Mouse (Mus musculus) MEL (cell line): ENCODE results near the gene Gsk3b. TPM values are rescaled to one million over a fixed set of nuclear protein-coding genes. Genes with fewer than 3 reads are reported as not detected.

Source experiments
- DNase-seq: peaks from one replicate; pipeline ENCODE4 v3.0.0; 2011; ENCODE audit warnings: low read depth, low spot score
- H3K27ac ChIP-seq: 2 replicates; pipeline ENCODE4 v1.5.1; 2012; ENCODE audit warnings: low read depth, mild to moderate bottlenecking, control low read depth, low read length, moderate library complexity; ENCODE audit not compliant: control insufficient read depth
- H3K27me3 ChIP-seq, 2 experiments: fragments of 150-350 bp in 1 of 2; sonication (generic) in 1 of 2; 2 replicates each; pipeline ENCODE4 v1.6.1; 2012; ENCODE audit warnings: low read length in 2 of 2, mild to moderate bottlenecking in 2 of 2, improper control_type of control experiment in 1 of 2, moderate library complexity in 1 of 2; ENCODE audit not compliant: insufficient read depth in 2 of 2, control insufficient read depth in 1 of 2
- H3K36me3 ChIP-seq, 2 experiments: 2 replicates each; pipeline ENCODE4 v1.6.1; 2012 to 2014; ENCODE audit warnings: low read length in 2 of 2, improper control_type of control experiment in 1 of 2, inconsistent platforms in 1 of 2, mild to moderate bottlenecking in 1 of 2; ENCODE audit not compliant: insufficient read depth in 2 of 2, control insufficient read depth in 1 of 2
- H3K4me1 ChIP-seq, 2 experiments: fragments of 150-350 bp in 1 of 2; sonication (generic) in 1 of 2; 2 replicates each; pipeline ENCODE4 v1.6.1; 2012; ENCODE audit warnings: low read length in 2 of 2, improper control_type of control experiment in 1 of 2, mild to moderate bottlenecking in 1 of 2; ENCODE audit not compliant: insufficient read depth in 2 of 2, control insufficient read depth in 1 of 2
- H3K4me3 ChIP-seq, 2 experiments: fragments of 150-350 bp in 1 of 2; sonication (generic) in 1 of 2; 2 replicates each; pipeline ENCODE4 v1.5.1; 2012; ENCODE audit warnings: low read depth in 2 of 2, low read length in 2 of 2, mild to moderate bottlenecking in 2 of 2, moderate library complexity in 2 of 2, control low read depth in 1 of 2, improper control_type of control experiment in 1 of 2; ENCODE audit not compliant: control insufficient read depth in 1 of 2, insufficient read depth in 1 of 2
- H3K79me2 ChIP-seq: 2 replicates; pipeline ENCODE4 v1.6.1; 2012; ENCODE audit warnings: mild to moderate bottlenecking, low read length, moderate library complexity; ENCODE audit not compliant: control insufficient read depth, poor library complexity, insufficient read depth
- H3K9ac ChIP-seq: 2 replicates; pipeline ENCODE4 v1.6.1; 2012; ENCODE audit warnings: low read depth, mild to moderate bottlenecking, control low read depth, low read length, moderate library complexity; ENCODE audit not compliant: control insufficient read depth, poor library complexity, severe bottlenecking
- H3K9me3 ChIP-seq: fragments of 150-350 bp; sonication (generic); replicated peaks from 2 replicates; pipeline ENCODE4 v1.6.1; 2012; ENCODE audit warnings: mild to moderate bottlenecking, low read length, improper control_type of control experiment, moderate library complexity; ENCODE audit not compliant: insufficient read depth
- CTCF ChIP-seq, 3 experiments: IDR thresholded peaks in 2 of 3; conservative IDR thresholded peaks in 1 of 3; 2 replicates each; pipeline ENCODE4 v1.5.1; 2011 to 2012; ENCODE audit warnings: low read length in 3 of 3, low read depth in 2 of 3, mild to moderate bottlenecking in 2 of 3, improper control_type of control experiment in 1 of 3, inconsistent platforms in 1 of 3, mixed read lengths in 1 of 3, moderate library complexity in 1 of 3; ENCODE audit not compliant: control insufficient read depth in 1 of 3, insufficient read depth in 1 of 3, poor library complexity in 1 of 3, severe bottlenecking in 1 of 3
- E2F4 ChIP-seq: IDR thresholded peaks from 2 replicates; pipeline ENCODE4 v1.6.1; 2011; ENCODE audit warnings: low read depth, low read length, improper control_type of control experiment, borderline replicate concordance
- ELF1 ChIP-seq: IDR thresholded peaks from 2 replicates; pipeline ENCODE4 v1.6.1; 2014; ENCODE audit warnings: low read depth, mild to moderate bottlenecking, inconsistent platforms, low read length, improper control_type of control experiment, moderate library complexity
- GATA1 ChIP-seq: IDR thresholded peaks from 2 replicates; pipeline ENCODE4 v1.6.1; 2011; ENCODE audit warnings: low read depth, low read length, improper control_type of control experiment
- HCFC1 ChIP-seq: IDR thresholded peaks from 2 replicates; pipeline ENCODE4 v1.6.1; 2012; ENCODE audit warnings: low read depth, mild to moderate bottlenecking, inconsistent platforms, low read length, improper control_type of control experiment, moderate library complexity
- JUND ChIP-seq: IDR thresholded peaks from 2 replicates; pipeline ENCODE4 v1.6.1; 2011; ENCODE audit warnings: low read depth, mild to moderate bottlenecking, improper control_type of control experiment, low read length
- KAT2A ChIP-seq: conservative IDR thresholded peaks from 2 replicates; pipeline ENCODE4 v1.6.1; 2012; ENCODE audit warnings: low read depth, low read length, improper control_type of control experiment, inconsistent platforms
- MAFK ChIP-seq: IDR thresholded peaks from 2 replicates; pipeline ENCODE4 v1.6.1; 2011; ENCODE audit warnings: low read depth, mild to moderate bottlenecking, low read length, improper control_type of control experiment, borderline replicate concordance
- MAX ChIP-seq: IDR thresholded peaks from 2 replicates; pipeline ENCODE4 v1.6.1; 2011; ENCODE audit warnings: low read length, improper control_type of control experiment
- MEF2A ChIP-seq: IDR thresholded peaks from 2 replicates; pipeline ENCODE4 v1.6.1; 2014; ENCODE audit warnings: low read depth, mild to moderate bottlenecking, inconsistent platforms, low read length, improper control_type of control experiment; ENCODE audit not compliant: poor library complexity, insufficient replicate concordance, severe bottlenecking; ENCODE audit errors: extremely low read depth
- MXI1 ChIP-seq: IDR thresholded peaks from 2 replicates; pipeline ENCODE4 v1.6.1; 2011; ENCODE audit warnings: mild to moderate bottlenecking, low read depth, low read length, improper control_type of control experiment
- MYB ChIP-seq: IDR thresholded peaks from 2 replicates; pipeline ENCODE4 v1.6.1; 2011; ENCODE audit warnings: mild to moderate bottlenecking, low read depth, low read length, improper control_type of control experiment
- MYC ChIP-seq: IDR thresholded peaks from 2 replicates; pipeline ENCODE4 v1.6.1; 2011; ENCODE audit warnings: low read depth, mild to moderate bottlenecking, low read length, improper control_type of control experiment, moderate library complexity
- NRF1 ChIP-seq: IDR thresholded peaks from 2 replicates; pipeline ENCODE4 v1.6.1; 2014; ENCODE audit warnings: low read depth, mild to moderate bottlenecking, inconsistent platforms, low read length, improper control_type of control experiment, moderate library complexity; ENCODE audit not compliant: poor library complexity, insufficient read depth, severe bottlenecking
- SIN3A ChIP-seq: IDR thresholded peaks from 2 replicates; pipeline ENCODE4 v1.6.1; 2012; ENCODE audit warnings: low read length, improper control_type of control experiment, inconsistent platforms
- SMC3 ChIP-seq: IDR thresholded peaks from 2 replicates; pipeline ENCODE4 v1.6.1; 2011; ENCODE audit warnings: low read depth, low read length, improper control_type of control experiment
- TAL1 ChIP-seq: IDR thresholded peaks from 2 replicates; pipeline ENCODE4 v1.6.1; 2012; ENCODE audit warnings: mild to moderate bottlenecking, inconsistent platforms, low read length, moderate library complexity, mixed read lengths
- TBP ChIP-seq: IDR thresholded peaks from 2 replicates; pipeline ENCODE4 v1.8.0; 2011; ENCODE audit warnings: low read depth, low read length, improper control_type of control experiment
- ZC3H11A ChIP-seq: IDR thresholded peaks from 2 replicates; pipeline ENCODE4 v1.6.1; 2012; ENCODE audit warnings: low read depth, mild to moderate bottlenecking, inconsistent platforms, low read length, improper control_type of control experiment
- ZKSCAN1 ChIP-seq: IDR thresholded peaks from 2 replicates; pipeline ENCODE4 v1.6.1; 2012; ENCODE audit warnings: low read depth, mild to moderate bottlenecking, inconsistent platforms, low read length, improper control_type of control experiment, moderate library complexity
- ZNF384 ChIP-seq: IDR thresholded peaks from 2 replicates; pipeline ENCODE4 v1.6.1; 2012; ENCODE audit warnings: low read depth, mild to moderate bottlenecking, inconsistent platforms, low read length, improper control_type of control experiment
- polyA plus RNA-seq, 2 experiments: library from polyadenylated mRNA; stranded (reverse) in 1 of 2; unstranded in 1 of 2; fragments of >175 nt in 1 of 2; fragments of >200 nt in 1 of 2; gene quantifications; 2 replicates each; pipeline versions ENCODE4 v1.2.1 to v1.2.4; 2012; ENCODE audit warnings: low replicate concordance in 2 of 2, low read depth in 1 of 2; ENCODE audit not compliant: insufficient read length in 2 of 2, insufficient read depth in 1 of 2, missing spikeins in 1 of 2
- total RNA-seq: library from RNA; depleted of rRNA; stranded (reverse); fragments of 300-350 nt; gene quantifications from 2 replicates; pipeline ENCODE4 v1.2.3, GENCODE M21; 2012

Gsk3b gene
- total and polyA plus RNA-seq, 3 experiments, result 8.8 to 20.1 TPM; not detected in 1

- Histone ChIP-seq H3K4me3 (no peak overlapping the region), H3K4me1 (no peaks in the 10 kb centered on the region), H3K9me3 (no peaks in the 10 kb centered on the region), H3K9ac (no peak overlapping the region), H3K27me3 (peaks cover 0 to 2% of the 10 kb centered on the region in 2 experiments; a peak in 1 of 4 replicates), H3K36me3 (no peaks in the 10 kb centered on the region), H3K79me2 (no peaks in the 10 kb centered on the region), H3K27ac (no peak overlapping the region)
- no peak for DNase-seq
- TF ChIP-seq CTCF (IDR thresholded peaks at IDR 0.05 in 2 of 3, conservative IDR thresholded peaks at IDR 0.05 in 1 of 3; ENCODE audit: control insufficient read depth in 1 of 3, insufficient read depth in 1 of 3, low read depth in 2 of 3, low read length in 3 of 3, poor library complexity in 1 of 3, severe bottlenecking in 1 of 3) (no peak), JUND (no peak), SMC3 (no peak), HCFC1 (no peak), MYB (no peak), NRF1 (no peak), TBP (no peak), MXI1 (no peak), MYC (no peak), ZC3H11A (no peak), GATA1 (no peak), MAFK (no peak), KAT2A (no peak), ZNF384 (no peak), MAX (no peak), TAL1 (no peak), MEF2A (no peak)
These were observed 165.2 kb downstream of the Gsk3b start for GRCm38 (mm10) chr16:38254001-38254400.

GRCm38 (mm10) chr16:38255107-38255506 lies 166.3 kb downstream of the Gsk3b start:
- H3K27ac ChIP-seq, result no peak overlapping the region
- no peak for TF ChIP-seq SIN3A
- TF ChIP-seq ELF1, result no peak
- TF ChIP-seq SMC3, result peak; percentile 44
- peak; percentile 9 to 33 (median 14); a peak in 5 of 6 replicates for TF ChIP-seq CTCF (IDR thresholded peaks at IDR 0.05 in 2 of 3, conservative IDR thresholded peaks at IDR 0.05 in 1 of 3; ENCODE audit: control insufficient read depth in 1 of 3, insufficient read depth in 1 of 3, low read depth in 2 of 3, low read length in 3 of 3, poor library complexity in 1 of 3, severe bottlenecking in 1 of 3)
- no peak for TF ChIP-seq E2F4
- TF ChIP-seq ZKSCAN1, result no peak
- TF ChIP-seq ZC3H11A, result no peak
- TF ChIP-seq, all 39 proteins: peak for 2
- peaks cover 0 to 2% of the 10 kb centered on the region in 2 experiments; a peak in 1 of 4 replicates for H3K27me3 ChIP-seq
- no peak for DNase-seq
- no peaks in the 10 kb centered on the region for H3K9me3 ChIP-seq
- H3K4me1 ChIP-seq, result no peaks in the 10 kb centered on the region
- H3K79me2 ChIP-seq, result no peaks in the 10 kb centered on the region
- H3K36me3 ChIP-seq, result no peaks in the 10 kb centered on the region
- H3K4me3 ChIP-seq, result no peak overlapping the region
- no peak overlapping the region for H3K9ac ChIP-seq
